Mouse (Mus musculus) brain, embryonic 14.5 days (tissue): ENCODE measurements around the gene Fam53a.

Experiments used
- CTCF ChIP-seq: fragments of 200-500 bp; IDR thresholded peaks from 2 replicates; pipeline ENCODE4 v1.5.1; 2012; ENCODE audit warnings: inconsistent platforms, mild to moderate bottlenecking, moderate library complexity, borderline replicate concordance; ENCODE audit not compliant: insufficient read depth, insufficient read length; ENCODE audit errors: extremely low read depth
- POLR2A ChIP-seq: fragments of 200-500 bp; IDR thresholded peaks from 2 replicates; pipeline ENCODE4 v1.6.1; 2012; ENCODE audit warnings: mild to moderate bottlenecking, inconsistent platforms, borderline replicate concordance; ENCODE audit not compliant: poor library complexity, insufficient read depth, insufficient read length, severe bottlenecking; ENCODE audit errors: extremely low read depth

- no peak for TF ChIP-seq POLR2A
- no peak for TF ChIP-seq CTCF
These were observed 27.9 kb upstream of the Fam53a start for GRCm38 (mm10) chr5:33657251-33657786.
